Mouse (Mus musculus) fat pad, adult 2 months (tissue): ENCODE results near the gene Matn3.

Experiments used
- DNase-seq: peaks from one replicate; pipeline ENCODE4 v3.0.0-alpha.2; 2011; ENCODE audit warnings: low read depth, low spot score; ENCODE audit errors: extremely low read depth

Gene Matn3

DNA sequence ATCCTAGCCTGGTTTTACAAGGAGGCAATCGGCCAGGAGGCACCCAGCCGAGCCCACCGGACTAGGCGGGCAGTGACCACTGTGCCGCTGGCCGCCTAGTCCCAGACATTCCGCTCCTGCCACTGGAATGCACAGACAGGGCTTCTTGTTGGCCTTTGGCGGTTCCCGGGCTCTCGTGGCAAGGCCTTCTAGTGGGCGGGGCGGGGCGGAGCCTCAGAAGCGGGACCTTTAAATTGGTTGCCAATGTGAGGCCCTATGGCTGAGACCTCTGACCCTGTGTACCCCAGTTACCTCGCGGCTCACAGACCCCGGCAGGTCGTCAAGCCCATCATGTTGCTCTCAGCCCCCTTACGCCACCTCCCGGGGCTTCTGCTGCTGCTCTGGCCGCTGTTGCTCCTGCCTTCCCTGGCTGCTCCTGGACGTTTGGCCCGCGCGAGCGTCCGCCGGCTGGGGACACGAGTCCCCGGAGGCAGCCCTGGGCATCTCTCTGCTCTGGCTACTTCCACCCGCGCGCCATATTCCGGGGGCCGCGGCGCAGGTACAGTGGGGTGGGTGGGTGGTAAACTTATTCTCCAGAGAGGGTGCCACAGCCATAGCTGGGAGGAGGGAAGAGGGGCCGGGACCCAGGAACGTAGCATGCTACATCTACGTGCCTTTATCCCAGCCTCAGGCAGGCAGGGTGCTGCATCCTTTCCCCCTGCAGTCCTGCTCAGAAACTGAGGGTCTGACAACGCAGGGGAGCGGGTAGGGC lies at the start of gene Matn3:
TSS of gene Matn3 (plus strand) at position 216 of the 751 bp plus-strand sequence.
- DNase-seq = no peak

DNA sequence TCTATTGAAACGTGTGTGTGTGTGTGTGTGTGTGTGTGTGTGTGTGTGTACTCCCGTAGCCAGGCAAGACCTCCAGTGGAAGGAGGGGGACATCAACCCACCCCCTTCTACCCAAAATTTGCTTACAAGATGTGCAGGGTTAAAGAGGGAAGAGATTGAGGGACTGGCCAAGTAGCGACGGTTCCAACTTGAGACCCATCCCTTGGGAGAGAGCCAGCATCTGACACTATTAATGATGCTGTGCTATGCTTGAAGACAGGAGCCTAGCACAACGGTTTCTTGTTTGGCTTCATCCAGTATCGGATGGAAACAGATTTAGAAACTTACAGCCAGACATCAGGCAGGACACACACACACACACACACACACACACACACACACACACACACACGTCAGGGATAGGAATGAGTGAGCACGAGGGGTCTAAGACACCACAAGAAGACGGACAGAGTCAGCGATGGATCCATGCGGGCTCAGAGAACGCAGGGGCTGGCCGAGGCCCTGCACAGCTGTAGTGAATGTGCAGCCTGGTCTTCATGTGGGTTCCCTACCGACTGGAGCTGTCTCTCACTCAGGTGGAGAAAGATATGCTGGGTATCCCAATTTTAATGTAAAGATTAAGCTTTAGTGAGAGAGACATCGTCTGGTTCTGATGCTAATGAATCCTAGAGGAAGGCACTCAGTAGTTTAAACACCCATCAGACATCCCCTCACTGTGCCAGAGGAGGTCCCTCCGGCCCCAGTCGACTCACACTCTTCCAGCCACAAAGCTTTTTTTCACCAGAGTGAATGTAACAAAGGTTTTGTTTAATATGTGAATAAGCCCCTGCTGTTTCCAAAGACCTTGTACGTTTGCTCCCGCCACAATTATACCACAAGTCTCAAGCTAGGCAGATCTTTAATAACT lies 48.6 kb upstream of the Matn3 start:
- DNase-seq = no peak

DNA sequence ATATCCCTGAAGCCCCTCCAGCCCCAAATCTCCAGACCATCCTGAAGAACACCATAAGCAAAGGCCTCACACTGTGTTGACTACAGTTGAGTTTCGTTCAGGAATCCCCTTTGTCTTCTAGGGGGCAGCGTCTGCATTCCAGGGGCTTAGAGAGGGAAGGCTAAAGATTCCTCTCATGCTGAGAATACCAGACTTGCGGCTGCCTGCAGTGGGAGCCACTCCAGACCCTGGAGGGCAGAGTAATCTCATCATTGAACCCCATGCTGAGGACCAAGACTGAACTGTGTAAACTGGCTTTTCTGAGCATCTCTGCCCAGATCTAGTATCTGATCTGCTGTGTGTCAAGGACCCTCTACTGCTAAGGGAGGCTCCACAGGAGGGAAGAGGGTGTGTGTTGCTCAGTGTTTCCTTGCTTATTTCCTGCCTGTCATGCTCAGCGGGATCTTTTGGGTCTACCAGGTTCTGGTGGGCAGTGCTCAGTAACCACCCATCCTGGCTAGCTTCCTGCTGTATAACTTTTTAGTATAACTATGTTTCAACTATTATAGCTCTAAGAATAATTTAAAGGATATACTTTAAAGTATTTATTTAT lies 47.5 kb upstream of the Matn3 start:
- no peak for DNase-seq

DNA sequence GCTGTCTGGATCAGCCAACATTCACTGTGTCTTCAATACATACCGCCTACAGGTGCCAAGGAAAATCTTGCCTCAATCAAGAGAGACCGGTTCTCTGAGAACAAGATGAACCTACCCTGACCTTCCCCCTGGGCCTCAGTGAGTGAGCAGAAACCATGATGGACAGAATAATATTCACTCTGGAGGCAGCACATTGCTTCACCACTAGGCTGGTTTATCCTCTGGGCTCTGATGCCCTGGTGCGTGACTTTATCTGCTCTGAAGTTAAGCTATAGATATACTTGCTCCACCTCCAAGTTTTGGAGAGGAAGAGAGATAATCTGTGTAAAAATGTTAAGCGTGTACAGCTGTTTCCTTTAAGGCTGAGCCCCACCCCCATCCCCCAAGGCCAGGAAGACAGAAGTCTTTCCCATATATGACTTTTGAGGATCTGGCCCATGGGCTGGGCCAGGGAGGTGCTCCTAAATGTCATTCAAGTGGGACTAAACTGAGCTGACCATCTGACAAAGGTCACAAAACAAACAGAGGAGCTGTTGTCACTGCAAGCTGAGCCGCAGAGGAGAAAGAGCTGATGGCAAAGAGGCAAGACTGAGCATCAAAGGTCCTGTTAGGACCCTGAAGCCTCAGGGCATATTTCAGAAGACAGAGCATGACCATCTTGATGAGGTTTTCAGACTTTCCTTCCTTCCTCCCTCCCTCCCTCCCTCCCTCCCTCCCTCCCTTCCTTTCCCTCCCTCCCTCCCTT lies 46.6 kb upstream of the Matn3 start:
- peak; percentile 88 for DNase-seq

DNA sequence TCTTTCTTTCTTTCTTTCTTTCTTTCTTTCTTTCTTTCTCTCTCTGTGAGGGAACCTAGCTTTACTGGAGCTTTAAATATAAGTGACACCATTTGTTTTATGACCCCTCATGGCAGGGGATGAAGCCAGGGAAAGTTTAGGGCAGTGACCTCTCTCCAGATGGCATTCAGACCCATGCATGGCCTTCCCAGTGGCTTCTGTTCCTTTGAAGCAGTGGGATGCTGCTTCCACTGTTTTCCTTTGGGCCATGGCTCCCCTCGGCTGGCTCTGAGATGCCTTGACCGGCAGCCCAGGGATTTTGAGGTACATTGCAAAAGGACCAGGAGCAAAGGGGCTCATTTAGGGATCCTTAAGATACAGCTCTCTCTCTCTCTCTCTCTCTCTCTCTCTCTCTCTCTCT lies 45.8 kb upstream of the Matn3 start:
- no peak for DNase-seq

DNA sequence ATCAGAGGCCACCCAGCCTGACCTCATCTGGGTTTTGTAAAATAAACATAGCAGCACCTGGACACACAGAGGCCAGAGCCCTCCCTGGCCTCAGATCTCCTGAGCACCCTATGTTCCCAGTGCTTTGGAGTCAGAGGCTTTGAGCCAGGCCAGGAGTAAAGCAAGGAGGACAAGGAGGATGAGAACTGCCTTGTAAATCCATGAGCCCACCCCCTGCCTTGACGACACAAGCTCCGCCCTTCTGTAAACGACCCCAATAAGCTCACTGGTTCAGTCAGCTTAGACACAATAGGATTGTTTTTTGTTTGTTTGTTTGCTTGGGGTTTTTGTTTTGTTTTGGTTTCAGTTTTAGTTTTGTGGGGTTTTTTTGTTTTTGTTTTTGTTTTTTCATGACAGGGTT lies 45.2 kb upstream of the Matn3 start:
- DNase-seq = no peak

DNA sequence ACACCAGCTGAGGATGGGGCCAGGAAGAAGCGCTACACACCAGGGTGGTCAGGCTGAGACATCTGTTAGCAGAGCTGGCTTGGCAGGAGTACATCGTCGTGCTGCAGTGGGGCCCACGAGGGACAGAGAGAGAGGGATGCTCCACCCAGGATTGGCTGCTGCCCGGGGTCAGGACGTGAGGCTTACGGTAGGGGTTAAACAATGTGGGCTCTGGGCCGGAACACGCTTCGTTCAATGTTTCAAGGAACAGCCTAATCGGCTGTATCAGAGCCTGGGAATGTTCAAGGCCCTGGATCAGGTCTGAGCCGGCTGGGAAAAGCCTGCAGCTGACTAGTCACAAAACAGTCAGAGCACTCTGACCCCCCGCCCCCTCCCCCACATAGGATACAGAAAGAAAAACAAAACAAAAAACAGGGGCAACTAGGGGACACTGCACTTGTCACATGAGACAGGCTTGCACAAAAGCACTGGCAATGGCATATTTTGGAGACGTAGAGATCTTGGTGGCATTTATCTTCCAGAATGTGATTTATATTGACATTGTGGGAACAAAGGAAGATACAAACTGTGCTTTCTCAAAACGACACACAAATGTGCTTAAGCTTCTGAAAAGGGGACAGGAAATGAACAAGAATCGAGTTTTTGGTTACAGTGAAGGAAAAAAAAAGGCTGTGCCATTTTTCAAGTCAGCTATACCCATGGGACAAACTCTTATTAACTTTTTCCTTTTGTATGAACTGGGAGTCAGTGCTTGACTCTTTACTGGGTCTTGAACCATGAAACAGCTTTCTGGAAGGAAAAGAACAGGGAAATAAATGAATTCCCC lies 34.7 kb upstream of the Matn3 start:
- DNase-seq = no peak

DNA sequence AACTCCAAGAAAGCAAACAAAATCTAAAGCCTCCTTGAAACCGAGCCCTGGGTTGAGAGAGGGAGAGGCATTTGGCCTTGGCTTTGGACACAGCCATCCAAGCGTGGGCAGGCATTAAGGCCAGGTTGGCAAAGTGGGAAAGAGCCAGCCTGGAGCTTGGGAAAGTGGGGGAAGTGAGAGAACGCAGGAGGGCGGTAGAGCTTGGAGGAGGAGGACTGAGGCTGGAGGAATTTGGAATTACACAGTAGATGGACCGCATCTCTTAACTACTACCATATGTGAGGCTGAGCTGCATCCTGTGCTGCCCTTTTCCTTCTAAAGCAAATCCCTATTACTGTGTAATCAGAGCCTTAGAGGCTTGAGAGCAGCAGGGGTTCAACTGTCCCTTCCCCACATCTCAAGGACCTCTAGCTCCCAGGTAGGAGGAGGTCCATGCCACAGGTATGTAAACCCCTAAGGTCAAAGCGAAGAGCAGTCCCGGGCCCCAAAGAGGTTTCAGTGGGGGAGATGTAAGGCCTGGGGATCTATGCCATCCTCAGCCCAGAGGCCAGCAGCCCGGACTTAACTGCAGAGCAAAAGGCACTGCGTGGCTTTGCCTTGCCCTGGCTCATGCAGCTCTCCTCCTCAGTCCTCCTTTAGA lies 33.9 kb upstream of the Matn3 start:
- DNase-seq = peak; percentile 65

DNA sequence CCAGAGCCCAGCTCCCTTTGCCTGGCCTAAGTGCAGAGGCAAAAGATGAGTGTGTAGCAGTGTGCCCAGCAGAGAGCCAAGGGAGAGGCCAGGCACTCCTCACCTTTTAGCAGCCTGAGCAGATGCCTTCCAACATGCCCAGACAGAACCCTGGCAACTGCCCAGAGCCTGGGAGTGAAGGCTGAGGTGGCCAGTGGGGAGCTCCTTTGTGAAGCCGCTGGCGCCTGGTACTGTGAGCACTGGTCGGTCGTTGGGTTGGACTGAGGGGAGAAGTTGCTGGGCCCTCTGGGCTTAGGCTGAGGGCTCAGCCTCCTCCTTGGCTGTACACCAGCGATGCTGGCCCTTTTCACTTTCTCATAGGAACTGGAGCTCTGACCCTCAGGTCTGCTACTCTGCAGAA lies 31.4 kb upstream of the Matn3 start:
- DNase-seq = peak; percentile 50

DNA sequence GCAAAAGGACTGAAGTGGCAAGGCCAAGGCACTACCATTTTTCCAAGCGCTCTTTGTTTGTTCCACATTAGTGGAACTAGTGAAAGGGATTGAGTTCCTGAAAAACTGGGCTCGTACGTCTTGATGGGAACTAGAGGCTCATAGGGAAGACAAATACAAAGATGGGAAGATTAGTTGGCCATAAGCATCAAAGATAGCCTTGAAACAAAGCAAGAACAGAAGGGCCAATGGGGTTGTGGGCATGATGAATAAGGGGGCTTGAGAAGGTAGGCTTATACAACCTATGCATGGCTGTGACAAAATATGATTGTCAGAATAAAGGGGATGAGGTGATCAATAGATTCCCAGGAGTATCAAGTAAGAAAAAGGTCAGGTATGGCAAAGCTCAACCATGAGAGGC lies 28.5 kb upstream of the Matn3 start:
- DNase-seq = no peak

DNA sequence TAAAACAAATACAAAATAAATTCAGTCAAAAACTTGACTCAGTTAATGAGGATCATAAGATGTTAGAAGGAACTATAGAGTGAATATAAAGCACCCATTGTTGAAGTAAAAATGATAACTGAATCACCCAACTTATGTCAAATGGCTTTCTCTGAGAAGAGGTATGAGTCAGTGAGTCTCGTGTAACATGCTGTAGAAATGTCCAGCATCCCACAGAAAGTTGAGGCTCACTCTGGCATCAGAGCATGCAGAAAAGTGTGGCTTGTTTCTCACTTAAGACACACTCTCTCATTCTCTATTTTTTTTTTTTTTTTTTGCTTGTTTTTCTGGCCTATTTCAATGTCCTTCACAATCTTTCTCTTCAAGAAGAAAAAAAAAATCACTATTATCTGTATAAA lies 26.7 kb upstream of the Matn3 start:
- no peak for DNase-seq

DNA sequence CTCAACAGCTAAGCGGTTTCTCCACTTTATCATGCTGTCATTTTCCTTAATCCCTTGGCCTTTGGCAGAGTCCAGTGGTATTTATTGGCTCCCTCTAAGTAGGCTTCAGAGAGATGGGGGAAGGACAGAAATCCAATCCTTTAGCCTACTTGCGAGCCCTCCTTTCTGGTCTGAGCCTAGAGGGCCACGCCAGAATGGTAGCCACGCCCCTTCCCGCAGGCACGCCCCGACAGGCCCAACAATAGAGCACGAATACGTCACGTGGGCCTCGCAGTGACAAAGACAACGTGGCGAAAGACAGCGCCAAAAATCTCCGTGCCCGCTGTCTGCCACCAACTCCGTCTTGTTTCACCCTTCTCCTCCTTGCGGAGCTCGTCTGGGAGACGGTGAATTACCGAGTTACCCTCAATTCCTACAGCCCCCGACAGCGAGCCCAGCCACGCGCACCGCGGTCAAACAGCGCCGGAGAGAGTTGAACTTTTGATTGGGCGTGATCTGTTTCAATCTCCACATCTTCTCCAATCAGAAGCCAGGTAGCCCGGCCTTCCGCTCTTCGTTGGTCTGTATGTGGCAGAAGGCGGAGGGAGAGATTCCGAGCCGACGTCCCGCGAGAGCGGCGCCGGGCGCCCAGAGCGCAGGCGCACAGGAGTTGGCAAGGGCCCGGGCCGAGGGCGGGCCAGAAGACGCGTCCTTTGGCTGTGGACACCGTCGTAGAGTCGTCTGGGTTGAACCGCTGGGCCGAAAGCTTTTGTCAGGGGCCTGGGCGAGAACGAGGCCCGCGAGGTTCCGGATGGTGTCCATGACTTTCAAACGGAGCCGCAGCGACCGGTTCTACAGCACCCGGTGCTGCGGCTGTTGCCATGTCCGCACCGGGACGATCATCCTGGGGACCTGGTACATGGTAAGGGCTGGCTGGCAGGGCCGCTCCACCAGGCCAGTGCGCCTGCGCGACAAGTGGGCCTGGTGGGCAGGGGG lies 26.0 kb upstream of the Matn3 start, which contains the start of gene Laptm4a:
TSS of gene Laptm4a (plus strand) at position 271 of the 975 bp plus-strand sequence.
- DNase-seq = peak; percentile 94

DNA sequence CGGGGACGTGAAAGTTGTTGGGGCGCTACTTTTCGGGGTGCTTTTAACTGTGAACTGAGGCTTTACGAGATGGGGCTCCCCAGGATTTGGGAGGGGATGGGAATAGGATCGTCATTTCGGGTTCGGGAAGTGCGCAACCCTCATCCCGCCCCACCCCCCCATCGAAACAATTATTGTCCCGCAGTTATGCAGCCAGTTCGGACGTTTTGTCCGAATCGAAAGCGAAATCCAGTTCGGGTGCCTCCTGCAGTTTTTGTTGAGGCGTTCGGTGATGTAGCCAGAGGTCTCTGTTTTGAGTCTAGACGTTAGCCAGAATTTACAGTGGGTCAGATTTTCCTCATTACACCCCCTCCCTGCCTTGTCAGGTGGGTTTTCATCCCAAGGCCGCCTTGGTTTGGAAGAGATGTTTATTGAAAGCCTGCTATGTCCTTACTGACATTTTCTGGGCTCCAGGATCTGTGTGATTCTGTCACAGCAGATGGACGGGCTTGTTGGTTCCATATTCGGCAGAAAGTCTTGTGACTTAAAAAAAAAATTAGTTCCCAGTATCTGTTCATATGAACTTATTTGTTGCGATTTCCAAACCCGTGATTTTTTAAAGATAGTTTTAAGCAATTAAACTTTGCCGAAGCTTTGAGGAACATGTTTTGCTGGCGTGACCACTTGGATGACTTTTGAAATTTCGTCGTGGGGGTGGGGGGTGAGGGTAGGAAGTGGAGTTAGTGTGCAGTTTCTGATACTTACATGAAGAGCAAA lies 25.2 kb upstream of the Matn3 start:
- no peak for DNase-seq

DNA sequence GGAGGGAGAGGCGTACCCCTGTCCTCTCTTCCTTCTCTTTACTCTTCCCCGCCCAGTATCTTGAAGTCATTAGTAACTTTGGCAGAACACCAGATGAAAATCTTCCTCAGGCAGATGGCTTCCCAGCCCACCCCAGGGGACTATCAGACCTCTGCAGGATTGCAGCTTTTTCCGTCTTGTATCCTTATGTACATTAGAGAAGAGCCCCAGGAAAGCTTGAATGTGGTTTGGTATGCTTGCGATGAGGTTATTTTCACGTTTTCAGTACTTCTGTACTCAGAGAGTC lies 24.7 kb upstream of the Matn3 start:
- no peak for DNase-seq

DNA sequence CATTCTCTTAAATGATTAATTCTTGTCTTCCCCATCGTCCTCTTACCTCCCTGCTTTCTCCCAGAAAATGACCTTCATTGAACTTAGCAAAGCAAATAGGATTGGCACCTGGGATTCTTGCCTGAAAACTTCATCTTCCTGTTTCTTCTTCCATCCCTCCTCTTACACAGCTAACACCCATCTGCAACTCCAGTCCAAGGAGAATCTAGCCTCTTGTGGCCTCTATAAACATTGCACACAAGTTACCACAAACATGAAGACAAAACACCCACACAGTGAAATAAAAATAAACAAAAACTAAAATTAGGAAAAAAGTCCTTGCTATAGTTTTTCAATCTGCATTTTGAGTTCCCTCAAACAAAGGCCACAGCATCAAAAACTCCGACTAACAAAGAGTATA lies 24.1 kb upstream of the Matn3 start:
- DNase-seq = no peak

DNA sequence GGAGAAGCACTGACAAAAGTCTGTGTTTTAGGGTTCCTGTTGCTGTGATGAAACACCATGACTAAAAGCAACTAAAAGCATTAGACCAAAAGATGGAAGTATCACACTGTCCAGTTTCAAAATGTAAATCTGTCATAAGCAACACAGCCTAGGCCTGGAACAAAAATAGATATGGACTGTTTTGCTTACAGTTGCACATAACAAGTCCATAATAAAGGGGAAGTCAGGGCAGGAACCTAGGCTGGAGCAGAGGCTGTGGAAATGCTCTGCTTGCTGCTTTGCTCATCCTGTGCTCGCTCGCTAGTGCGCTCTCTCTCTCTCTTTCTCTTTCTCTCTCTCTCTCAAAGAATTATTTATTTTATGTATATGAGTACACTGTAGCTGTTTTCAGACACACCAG lies 20.1 kb upstream of the Matn3 start:
- no peak for DNase-seq

DNA sequence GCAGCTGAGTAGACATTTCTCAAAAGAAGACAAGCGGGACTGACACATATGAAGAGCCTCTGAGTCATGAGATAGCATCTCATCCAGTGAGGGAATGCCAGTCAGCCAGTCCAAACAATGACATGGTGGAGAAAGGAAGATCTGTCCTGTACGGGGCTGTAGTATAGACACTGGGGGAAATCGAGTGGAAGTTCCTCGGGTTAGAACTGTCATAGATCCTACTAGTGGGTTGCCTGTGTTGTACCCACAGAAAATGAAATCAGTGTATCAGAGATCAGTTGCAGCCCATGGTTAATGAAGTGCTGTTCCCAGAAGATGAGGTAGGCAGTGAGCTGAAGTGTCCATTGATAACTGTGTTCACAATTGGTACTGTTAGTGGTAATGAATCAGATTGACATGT lies 19.0 kb upstream of the Matn3 start:
- DNase-seq = no peak

DNA sequence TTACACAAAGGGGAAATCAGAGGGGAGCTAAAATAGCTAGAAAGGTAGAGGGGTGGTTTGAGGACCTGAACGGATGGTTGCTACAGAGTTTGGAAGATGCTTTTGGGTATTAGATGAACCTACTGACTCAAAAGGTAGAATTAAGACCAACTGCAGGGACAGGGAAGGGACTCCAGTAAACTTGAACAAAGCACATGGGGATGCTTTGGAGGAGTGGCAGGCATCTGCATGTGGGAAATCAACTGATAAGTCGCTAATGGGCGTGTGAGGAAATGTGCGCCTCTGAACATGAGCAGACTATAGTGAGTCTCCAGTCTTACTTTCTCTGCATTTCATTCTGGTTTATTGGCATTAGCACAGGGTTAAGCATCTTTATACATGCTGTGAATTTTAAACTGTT lies 16.6 kb upstream of the Matn3 start:
- DNase-seq = no peak
